In genomic region chr4:142929245-142929644, GRCm38 (mm10) we compare ENCODE assay signal across 34 mouse cellular contexts.
"Had no signal": no experiment of that assay in that cellular context is flagged by ENCODE, and none has a peak within 500 bp of the region (broad histone marks: within the 10 kb centered on the region; RNA-seq: fewer than 3 reads in every experiment).

No protein-coding gene starts in this region.

- H3K4me2 ChIP-seq: heart, embryonic 11.5 days; heart, embryonic 12.5 days; heart, embryonic 13.5 days; heart, embryonic 15.5 days; hindbrain, embryonic 12.5 days; hindbrain, embryonic 13.5 days; hindbrain, embryonic 14.5 days; hindbrain, embryonic 15.5 days; intestine, embryonic 15.5 days; kidney, embryonic 15.5 days had no signal

- H3K27ac ChIP-seq: heart, embryonic 10.5 days; heart, embryonic 13.5 days; heart, embryonic 15.5 days; hindbrain, embryonic 10.5 days; hindbrain, embryonic 12.5 days; hindbrain, embryonic 13.5 days; hindbrain, embryonic 14.5 days; hindbrain, embryonic 15.5 days; hindbrain, postnatal 0 days; intestine, embryonic 15.5 days; kidney, embryonic 15.5 days; kidney, postnatal 0 days; layer of hippocampus, adult 2 months had no signal

- H3K9ac ChIP-seq: heart, embryonic 12.5 days; heart, embryonic 13.5 days; heart, embryonic 15.5 days; hindbrain, embryonic 12.5 days; hindbrain, embryonic 13.5 days; hindbrain, embryonic 14.5 days; hindbrain, embryonic 15.5 days; intestine, embryonic 15.5 days; kidney, embryonic 15.5 days had no signal

- ATAC-seq: hindbrain, embryonic 16.5 days; hindbrain, postnatal 0 days; inflammation-experienced regulatory T-cells, adult 6 months; intestine, embryonic 15.5 days; intestine, embryonic 16.5 days; intestine, postnatal 0 days had no signal

- DNase-seq: heart, postnatal 10 days; heart, postnatal 14 days; heart, postnatal 36 days; kidney, adult 11 months; kidney, adult 18-20 months; kidney, adult 2 months; kidney, adult 8-10 months; kidney, adult 9 months; kidney, postnatal 10 days; kidney, postnatal 14 days; kidney, postnatal 25 days; kidney, postnatal 36 days; kidney, postnatal 4 days; layer of hippocampus, adult 9-11 months; layer of hippocampus, postnatal 36 days had no signal

- H3K9me3 ChIP-seq: heart, embryonic 10.5 days; heart, embryonic 12.5 days; heart, embryonic 15.5 days; hindbrain, embryonic 10.5 days; hindbrain, embryonic 12.5 days; hindbrain, embryonic 13.5 days; hindbrain, embryonic 15.5 days; intestine, embryonic 15.5 days; kidney, embryonic 15.5 days had no signal

- H3K36me3 ChIP-seq: heart, embryonic 10.5 days; heart, embryonic 12.5 days; heart, embryonic 13.5 days; heart, embryonic 15.5 days; hindbrain, embryonic 10.5 days; hindbrain, embryonic 12.5 days; hindbrain, embryonic 13.5 days; hindbrain, embryonic 15.5 days; intestine, embryonic 15.5 days; kidney, embryonic 15.5 days had no signal

- H3K27me3 ChIP-seq: heart, embryonic 12.5 days; heart, embryonic 13.5 days; heart, embryonic 15.5 days; hindbrain, embryonic 12.5 days; hindbrain, embryonic 13.5 days; hindbrain, embryonic 15.5 days; intestine, embryonic 15.5 days; kidney, embryonic 15.5 days had no signal

- H3K4me1 ChIP-seq: heart, embryonic 10.5 days; heart, embryonic 12.5 days; heart, embryonic 13.5 days; hindbrain, embryonic 10.5 days; hindbrain, embryonic 12.5 days; intestine, embryonic 15.5 days; kidney, embryonic 15.5 days had no signal

- H3K4me3 ChIP-seq: heart, embryonic 10.5 days; heart, embryonic 12.5 days; heart, embryonic 13.5 days; heart, embryonic 15.5 days; hindbrain, embryonic 10.5 days; hindbrain, embryonic 12.5 days; hindbrain, embryonic 13.5 days; hindbrain, embryonic 15.5 days; intestine, embryonic 15.5 days; kidney, embryonic 15.5 days; layer of hippocampus, adult 2 months had no signal
